ENCODE assay signal across 12 mouse cellular contexts in the genomic region with DNA sequence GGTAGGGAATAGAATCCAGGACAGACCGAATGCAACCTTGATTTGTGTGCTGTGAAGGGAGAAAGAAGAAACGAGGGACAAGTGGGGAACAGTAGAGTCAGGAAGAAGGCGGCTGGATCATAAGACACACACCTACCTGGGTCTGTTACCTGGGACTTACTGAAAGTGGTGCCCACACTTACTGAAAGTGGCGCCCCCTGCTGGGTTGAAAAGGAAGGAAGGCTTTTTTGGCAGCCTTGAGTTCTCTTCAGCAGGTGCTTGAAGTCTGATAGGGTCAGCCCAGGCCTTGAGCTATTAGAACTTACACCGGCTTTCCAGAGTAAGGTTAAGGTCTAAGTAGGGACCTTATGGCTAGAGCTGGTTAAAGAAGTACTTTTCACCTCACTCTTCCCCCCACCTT. TPM values are rescaled to one million over a fixed set of nuclear protein-coding genes. Genes with fewer than 3 reads are reported as not detected.
DNase-seq lines count a peak whose midpoint lies in the region; ATAC-seq and TF ChIP-seq lines count a peak whose summit lies in the region.
"Had no signal": no experiment of that assay in that cellular context is flagged by ENCODE, and none has a peak within 500 bp of the region (broad histone marks: within the 10 kb centered on the region; RNA-seq: fewer than 3 reads in every experiment).

No protein-coding gene starts in this region.

- H3K27me3 ChIP-seq in kidney, postnatal 0 days (ENCODE audit: insufficient read depth, low read length): no peaks in the 10 kb centered on the region
- no peaks in the 10 kb centered on the region for H3K27me3 ChIP-seq in kidney, embryonic 14.5 days (ENCODE audit: control insufficient read depth, insufficient read depth, low read length)
- no peaks in the 10 kb centered on the region for H3K27me3 ChIP-seq in hindbrain, embryonic 11.5 days (ENCODE audit: control insufficient read depth, insufficient read depth, low read length)
- H3K27me3 ChIP-seq in heart, embryonic 11.5 days (ENCODE audit: control insufficient read depth, insufficient read depth, low read length): no peaks in the 10 kb centered on the region
- H3K27me3 ChIP-seq: embryonic facial prominence, embryonic 15.5 days; heart, embryonic 15.5 days had no signal

- H3K4me2 ChIP-seq in kidney, postnatal 0 days (ENCODE audit: low read length): no peak overlapping the region
- H3K4me2 ChIP-seq in kidney, embryonic 14.5 days (replicated peaks; ENCODE audit: low read depth, low read length): no peak overlapping the region
- H3K4me2 ChIP-seq in hindbrain, embryonic 11.5 days (replicated peaks; ENCODE audit: low read depth, low read length): no peak overlapping the region
- H3K4me2 ChIP-seq in heart, embryonic 11.5 days: no peak overlapping the region
- H3K4me2 ChIP-seq: embryonic facial prominence, embryonic 15.5 days; heart, embryonic 15.5 days had no signal

- peaks cover 4% of the 10 kb centered on the region; the same call in 1 of the 2 replicates for H3K4me1 ChIP-seq in kidney, postnatal 0 days (replicated peaks; ENCODE audit: insufficient read depth, low read length)
- peaks cover 3% of the 10 kb centered on the region; the same call in 1 of the 2 replicates for H3K4me1 ChIP-seq in kidney, embryonic 14.5 days (ENCODE audit: control insufficient read depth, insufficient read depth, low read length)
- 0 out of 4 replicates have a peak, but pooled peaks cover 0 to 1% of the 10 kb centered on the region in 2 experiments for H3K4me1 ChIP-seq in ES-E14 (ENCODE audit: control insufficient read depth in 2 of 2, insufficient read depth in 2 of 2, low read length in 2 of 2, poor library complexity in 1 of 2)
- H3K4me1 ChIP-seq in hindbrain, embryonic 11.5 days (replicated peaks; ENCODE audit: control insufficient read depth, insufficient read depth, low read length): no peaks in the 10 kb centered on the region
- no peaks in the 10 kb centered on the region for H3K4me1 ChIP-seq in heart, embryonic 11.5 days (ENCODE audit: control insufficient read depth, insufficient read depth, low read length)
- H3K4me1 ChIP-seq: heart, embryonic 15.5 days had no signal

- WGBS in kidney, postnatal 0 days: 75% methylated on average over 5 of the region's 5 CpGs
- 75% methylated on average over 5 of the region's 5 CpGs for WGBS in kidney, embryonic 14.5 days
- 73% methylated on average over 5 of the region's 5 CpGs for WGBS in large intestine, adult 2 months
- WGBS in hindbrain, embryonic 11.5 days: 78% methylated on average over 5 of the region's 5 CpGs
- WGBS in heart, embryonic 11.5 days (ENCODE audit: insufficient replicate concordance): 66% methylated on average over 5 of the region's 5 CpGs

- H3K9ac ChIP-seq in kidney, postnatal 0 days (ENCODE audit: low read depth, low read length): no peak overlapping the region
- H3K9ac ChIP-seq in kidney, embryonic 14.5 days (ENCODE audit: low read depth, low read length): no peak overlapping the region
- H3K9ac ChIP-seq in ES-E14 (ENCODE audit: insufficient read depth, low read depth, low read length, poor library complexity, severe bottlenecking): no peak overlapping the region
- no peak overlapping the region for H3K9ac ChIP-seq in hindbrain, embryonic 11.5 days (ENCODE audit: low read depth, low read length)
- H3K9ac ChIP-seq in heart, embryonic 11.5 days (ENCODE audit: low read depth, low read length): no peak overlapping the region
- H3K9ac ChIP-seq: embryonic facial prominence, embryonic 15.5 days; heart, embryonic 15.5 days had no signal

- in situ Hi-C loops in ES-E14 (cut with MboI; ENCODE audit: low sequenced_read_pairs in 2 of 2, unreplicated experiment in 2 of 2): no loop called here

- no peak overlapping the region for H3K27ac ChIP-seq in kidney, postnatal 0 days
- no peak overlapping the region for H3K27ac ChIP-seq in kidney, embryonic 14.5 days (ENCODE audit: low read depth, low read length)
- H3K27ac ChIP-seq in ES-E14 (ENCODE audit: insufficient read depth, low read depth, low read length, poor library complexity, severe bottlenecking): no peak overlapping the region
- H3K27ac ChIP-seq in hindbrain, embryonic 11.5 days (ENCODE audit: low read depth, low read length): no peak overlapping the region
- H3K27ac ChIP-seq in heart, embryonic 11.5 days (ENCODE audit: low read depth, low read length): no peak overlapping the region
- H3K27ac ChIP-seq: embryonic facial prominence, embryonic 15.5 days; heart, embryonic 15.5 days had no signal

- peak; percentile 53 for TF ChIP-seq CTCF in kidney, postnatal 0 days (IDR thresholded peaks at IDR 0.05; ENCODE audit: low read depth)

- H3K4me3 ChIP-seq in kidney, postnatal 0 days (replicated peaks; ENCODE audit: low read depth, low read length): no peak overlapping the region
- no peak overlapping the region for H3K4me3 ChIP-seq in kidney, embryonic 14.5 days (ENCODE audit: low read length)
- H3K4me3 ChIP-seq in ES-E14 (ENCODE audit: insufficient read depth in 1 of 2, low read depth in 1 of 2, low read length in 2 of 2, poor library complexity in 1 of 2, severe bottlenecking in 1 of 2): no peak overlapping the region
- H3K4me3 ChIP-seq in hindbrain, embryonic 11.5 days (ENCODE audit: low read depth, low read length): no peak overlapping the region
- no peak overlapping the region for H3K4me3 ChIP-seq in heart, embryonic 11.5 days (ENCODE audit: low read depth, low read length)
- H3K4me3 ChIP-seq: embryonic facial prominence, embryonic 15.5 days; heart, embryonic 15.5 days had no signal

- ATAC-seq in kidney, postnatal 0 days (replicated peaks; ENCODE audit: low FRiP score, low read depth): no peak
- ATAC-seq in kidney, embryonic 14.5 days (ENCODE audit: low FRiP score, low TSS enrichment): no peak
- no peak for ATAC-seq in hindbrain, embryonic 11.5 days (ENCODE audit: low FRiP score)
- no peak for ATAC-seq in heart, embryonic 11.5 days (replicated peaks; ENCODE audit: insufficient number of reproducible peaks, low FRiP score, low TSS enrichment)

- no peaks in the 10 kb centered on the region for H3K36me3 ChIP-seq in kidney, postnatal 0 days (ENCODE audit: insufficient read depth, low read length)
- H3K36me3 ChIP-seq in kidney, embryonic 14.5 days (ENCODE audit: control insufficient read depth, insufficient read depth, low read length): no peaks in the 10 kb centered on the region
- no peaks in the 10 kb centered on the region for H3K36me3 ChIP-seq in ES-E14 (ENCODE audit: control insufficient read depth, insufficient read depth, low read length, poor library complexity, severe bottlenecking)
- H3K36me3 ChIP-seq in hindbrain, embryonic 11.5 days (ENCODE audit: control insufficient read depth, insufficient read depth, low read length): no peaks in the 10 kb centered on the region
- H3K36me3 ChIP-seq in heart, embryonic 11.5 days (ENCODE audit: control insufficient read depth, insufficient read depth, low read length): no peaks in the 10 kb centered on the region
- H3K36me3 ChIP-seq: embryonic facial prominence, embryonic 15.5 days; heart, embryonic 15.5 days had no signal

- DNase-seq in kidney, postnatal 0 days (ENCODE audit: low spot score): no peak
- peak; percentile 37 for DNase-seq in ES-E14 (ENCODE audit: low read depth, low spot score)
- DNase-seq in large intestine, adult 2 months (ENCODE audit: low read depth, low spot score): peak; percentile 31
- peak; percentile 46 to 81 for DNase-seq in spleen, postnatal 4 days (ENCODE audit: low spot score in 2 of 2)
- DNase-seq in hindbrain, embryonic 11.5 days (ENCODE audit: low spot score): no peak
- DNase-seq in frontal cortex, postnatal 10 days (ENCODE audit: low spot score in 2 of 2): no peak
- DNase-seq: adrenal gland, adult 2 months; midbrain, embryonic 14.5 days had no signal

- no peaks in the 10 kb centered on the region; the same call in 1 of the 2 replicates for H3K9me3 ChIP-seq in kidney, postnatal 0 days (replicated peaks; ENCODE audit: low read length)
- no peaks in the 10 kb centered on the region for H3K9me3 ChIP-seq in kidney, embryonic 14.5 days (ENCODE audit: control insufficient read depth, low read length)
- H3K9me3 ChIP-seq in ES-E14 (ENCODE audit: control insufficient read depth, insufficient read depth, low read depth, low read length): no peaks in the 10 kb centered on the region
- H3K9me3 ChIP-seq in hindbrain, embryonic 11.5 days (ENCODE audit: control insufficient read depth, low read length): no peaks in the 10 kb centered on the region
- H3K9me3 ChIP-seq in heart, embryonic 11.5 days (replicated peaks; ENCODE audit: control insufficient read depth, low read length): no peaks in the 10 kb centered on the region
- H3K9me3 ChIP-seq: embryonic facial prominence, embryonic 15.5 days; heart, embryonic 15.5 days had no signal

TF ChIP-seq in ES-E14, 5 proteins besides CTCF, POLR2A, EP300 and RAD21:
- no peak for TF ChIP-seq CHD2 (IDR thresholded peaks at IDR 0.05; ENCODE audit: low read depth, low read length)
- no peak for TF ChIP-seq ZNF384 (IDR thresholded peaks at IDR 0.05; ENCODE audit: low read depth, low read length)
- no peak for TF ChIP-seq MAFK (IDR thresholded peaks at IDR 0.05; ENCODE audit: insufficient read depth, low read depth, low read length)
- no peak for TF ChIP-seq ZC3H11A (IDR thresholded peaks at IDR 0.05; ENCODE audit: borderline replicate concordance, low read depth, low read length)
- TF ChIP-seq HCFC1 (IDR thresholded peaks at IDR 0.05; ENCODE audit: borderline replicate concordance, insufficient read depth, low read length): no peak

RNA-seq across cellular contexts. Expression of gene Enpp6, which starts 40.5 kb away (rescaled TPM):
- polyA plus RNA-seq in kidney, postnatal 0 days (2015; fragmentation: Nextera tagmentation; extraction: Ambion mirVana): 2.1 and 2.3 TPM in 2 replicates
- polyA plus RNA-seq in kidney, embryonic 14.5 days (2014; fragmentation: Nextera tagmentation; extraction: Ambion mirVana): 0.57 and 1.5 TPM in 2 replicates
- total RNA-seq in ES-E14 (2012; rRNA removed): 0.22 TPM in 1 of 2 replicates, not detected in the other
- polyA plus RNA-seq in large intestine, adult 2 months (2012; rRNA removed): 0.64 and 3.1 TPM in 2 replicates
- 0.45 and 0.48 TPM in 2 replicates for polyA plus RNA-seq in hindbrain, embryonic 11.5 days (2014; fragmentation: Nextera tagmentation; extraction: Ambion mirVana)
- polyA plus RNA-seq in heart, embryonic 11.5 days (2014; fragmentation: Nextera tagmentation; extraction: Ambion mirVana): 2.1 and 2.5 TPM in 2 replicates
- polyA plus RNA-seq: midbrain, embryonic 14.5 days had no signal

Comparison
In these comparisons a context has a peak if more than half of its experiments do, and no peak if none do; other contexts are left out.
1. DNase-seq: peak in ES-E14 (single experiment), large intestine, adult 2 months (single experiment) and spleen, postnatal 4 days (2 of 2); none in kidney, postnatal 0 days (single experiment), hindbrain, embryonic 11.5 days (single experiment) and frontal cortex, postnatal 10 days (0 of 2).